Mouse (Mus musculus) heart, postnatal 10 days (tissue): Measurements from ENCODE around the gene Kcne1. TPM values are rescaled to one million over a fixed set of nuclear protein-coding genes. Genes with fewer than 3 reads are reported as not detected.

Source experiments
- DNase-seq, 2 experiments: peaks; one replicate each; pipeline ENCODE4 v3.0.0; 2021
- intact Hi-C: fragments of 180-260 bp; cut with DNase I; formaldehyde crosslinking; loops from one replicate; pipeline ENCODE4 v1.15.1; 2025
- total RNA-seq, 2 experiments: library from RNA; stranded (reverse); gene quantifications; 2 replicates each; pipeline ENCODE4 v1.2.3; 2021

The Kcne1 gene
- total RNA-seq, 2 experiments from 2014 or later = 415 to 442 TPM

DNA sequence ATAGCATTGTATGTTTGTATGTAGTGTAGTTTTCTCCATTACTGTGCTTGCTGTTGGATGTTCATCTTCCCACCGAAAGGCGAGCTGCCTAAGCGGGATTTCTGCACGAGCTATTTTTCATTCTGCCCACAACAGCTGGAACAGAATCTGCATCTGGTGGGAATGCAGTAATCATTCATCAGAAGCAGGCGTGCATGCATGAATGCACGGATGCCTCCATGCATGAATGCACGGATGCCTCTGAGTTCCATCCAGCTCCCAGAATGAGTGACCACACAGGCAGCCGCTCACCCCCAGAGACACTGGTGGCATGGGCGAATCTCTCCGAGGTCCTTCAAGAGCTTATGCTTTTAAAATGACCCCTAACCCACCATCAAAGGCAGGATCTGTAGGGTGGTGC, 1.7 kb downstream of the Kcne1 start:
- DNase-seq = no peak
- intact Hi-C loops = no loop called here

DNA sequence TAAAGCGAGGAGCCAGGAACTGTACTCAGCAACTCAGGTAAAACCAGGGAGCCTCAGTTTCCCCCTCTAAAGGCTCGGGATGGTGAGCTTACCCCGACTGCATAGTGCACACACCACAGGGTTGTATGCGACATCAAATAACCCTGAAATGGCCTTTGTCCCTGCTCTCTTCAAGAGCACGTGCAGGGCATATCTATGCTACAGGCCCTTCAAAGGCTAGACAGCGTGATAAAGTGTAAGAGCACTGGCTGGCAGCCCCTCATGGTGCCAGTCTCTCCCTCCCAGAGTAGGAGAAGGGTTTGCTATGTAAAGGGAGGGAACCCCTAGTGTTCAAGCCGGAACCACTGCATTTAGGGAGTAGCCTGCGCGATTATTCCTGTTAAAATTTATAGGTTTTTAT, 2.2 kb downstream of the Kcne1 start:
- peak in 1 of 2 experiments; percentile 55 for DNase-seq
- intact Hi-C loops = no loop called here

GRCm38 (mm10) chr16:92355982-92356381, 3.3 kb downstream of the Kcne1 start:
- DNase-seq = peak in 1 of 2 experiments; percentile 59
- intact Hi-C loops = no loop called here

DNA sequence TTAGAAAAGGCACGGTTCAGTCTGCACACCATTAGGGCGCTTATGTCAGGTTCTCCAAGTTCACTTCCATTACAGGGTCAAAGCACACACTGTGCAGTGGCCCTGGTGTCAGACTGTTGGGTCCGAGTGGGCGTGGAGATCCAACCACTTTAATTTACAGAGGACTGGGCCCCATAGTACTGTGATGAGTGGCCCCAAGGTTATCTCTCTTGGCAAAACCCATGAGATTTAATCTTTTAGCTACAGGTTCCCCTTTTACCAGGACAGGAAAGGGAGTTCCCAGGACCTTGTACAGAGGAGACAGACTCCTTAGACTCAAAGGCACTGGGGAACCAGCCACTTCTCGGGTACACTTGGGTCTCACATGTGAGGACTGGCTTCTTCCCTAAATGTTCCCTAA, 3.9 kb downstream of the Kcne1 start:
- intact Hi-C loops = no loop called here
- no peak for DNase-seq

GRCm38 (mm10) chr16:92353897-92354296, 5.4 kb downstream of the Kcne1 start:
- intact Hi-C loops = no loop called here

GRCm38 (mm10) chr16:92353295-92353694, 6.0 kb downstream of the Kcne1 start:
- DNase-seq = no peak

More at GRCm38 (mm10) chr16:92353897-92354296, 5.4 kb downstream of the Kcne1 start:
- DNase-seq = no peak

GRCm38 (mm10) chr16:92348941-92349340, 10.3 kb downstream of the Kcne1 start:
- DNase-seq = no peak
- intact Hi-C loops = no loop called here

More at GRCm38 (mm10) chr16:92353295-92353694, 6.0 kb downstream of the Kcne1 start:
- intact Hi-C loops = no loop called here

DNA sequence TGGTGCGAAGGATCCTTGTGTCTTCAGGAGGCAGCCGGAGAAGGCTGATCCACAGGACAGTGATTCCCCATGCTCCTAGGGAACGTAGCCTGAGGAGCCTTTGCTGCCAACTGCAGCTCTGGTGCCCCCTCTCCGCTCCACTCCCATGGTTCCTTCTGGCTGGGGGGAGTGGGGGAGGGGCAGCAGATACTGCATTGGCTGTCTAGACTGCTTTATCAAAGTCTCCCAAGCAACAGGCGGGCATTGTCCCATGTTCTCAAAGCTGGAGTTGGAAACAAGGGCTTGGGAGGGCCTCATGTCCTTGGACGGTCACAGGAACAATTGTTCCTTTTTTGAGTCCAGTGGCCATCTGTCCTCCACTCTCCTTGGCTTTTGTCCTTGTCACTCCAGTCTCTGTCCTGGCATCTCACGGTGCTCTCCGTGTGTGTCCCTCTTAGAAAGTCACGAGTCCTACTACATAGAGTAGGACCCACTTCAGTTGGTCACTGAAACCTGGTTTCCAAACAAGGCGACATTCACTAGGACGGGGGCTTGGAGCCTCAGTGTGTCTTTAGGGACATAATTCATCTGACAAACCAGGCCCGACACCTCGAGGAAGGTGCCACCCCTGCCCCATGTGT, 12.9 kb downstream of the Kcne1 start:
- intact Hi-C loops = no loop called here
- peak; percentile 90 to 93 for DNase-seq

DNA sequence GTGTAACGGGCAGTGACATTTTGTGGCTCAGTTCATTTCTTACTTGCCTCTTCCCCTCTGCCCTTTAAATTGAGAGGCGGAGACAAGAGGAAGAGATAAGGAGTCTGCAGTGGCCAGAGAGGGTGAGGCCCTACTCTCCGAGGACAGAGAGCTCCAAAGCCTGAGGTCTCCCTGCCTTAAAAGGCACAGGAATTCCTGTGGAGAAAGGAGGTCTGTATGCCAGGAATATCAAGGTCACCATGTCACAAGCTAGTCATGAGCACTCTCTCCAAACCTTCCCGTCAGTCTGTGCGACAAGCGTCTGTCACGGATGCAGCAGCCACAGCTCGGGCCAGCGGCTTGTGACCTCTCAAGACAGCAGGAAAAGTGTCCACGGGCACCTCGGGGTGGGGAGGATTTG, 14.1 kb downstream of the Kcne1 start:
- intact Hi-C loops = no loop called here
- DNase-seq = peak; percentile 83 to 90

GRCm38 (mm10) chr16:92340612-92341511, 18.4 kb downstream of the Kcne1 start:
- intact Hi-C loops = loop anchor here (1.0 to 5.0 kb wide), 4 partner anchors 44 to 136 kb away; no protein-coding TSS in a partner anchor
- peak; percentile 83 for DNase-seq

DNA sequence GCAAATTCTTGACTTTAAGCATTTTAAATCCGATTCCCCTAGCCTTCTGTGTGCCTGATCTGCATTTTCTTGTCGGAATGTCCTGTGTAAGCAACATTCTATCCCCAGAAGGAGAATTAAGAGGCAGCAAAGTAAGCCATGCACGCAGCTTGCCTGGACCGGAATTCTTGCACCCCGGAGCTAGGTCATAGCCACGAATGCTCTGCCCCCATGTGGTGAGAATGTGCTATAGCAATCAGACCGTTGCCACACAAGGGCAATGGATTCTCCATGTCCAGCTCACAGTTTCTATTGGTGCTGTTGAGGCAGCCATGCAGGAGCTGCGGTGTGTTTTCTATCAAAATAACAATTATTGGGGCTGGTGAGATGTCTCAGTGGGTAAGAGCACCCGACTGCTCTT, 23.0 kb downstream of the Kcne1 start:
- intact Hi-C loops = loop anchor here (1.0 kb wide), 1 partner anchor 22 kb away; no protein-coding TSS in a partner anchor
- DNase-seq = peak; percentile 86 to 90

GRCm38 (mm10) chr16:92334600-92334999, 24.7 kb downstream of the Kcne1 start:
- no peak for DNase-seq
- intact Hi-C loops = no loop called here

- intact Hi-C loops = no loop called here
- DNase-seq = no peak
Observed at GRCm38 (mm10) chr16:92330966-92331365, 28.3 kb downstream of the Kcne1 start.

GRCm38 (mm10) chr16:92327911-92328310, 31.4 kb downstream of the Kcne1 start:
- no peak for DNase-seq
- intact Hi-C loops = no loop called here

- intact Hi-C loops = no loop called here
- no peak for DNase-seq
Observed at GRCm38 (mm10) chr16:92325062-92325406, 34.2 kb downstream of the Kcne1 start.

DNA sequence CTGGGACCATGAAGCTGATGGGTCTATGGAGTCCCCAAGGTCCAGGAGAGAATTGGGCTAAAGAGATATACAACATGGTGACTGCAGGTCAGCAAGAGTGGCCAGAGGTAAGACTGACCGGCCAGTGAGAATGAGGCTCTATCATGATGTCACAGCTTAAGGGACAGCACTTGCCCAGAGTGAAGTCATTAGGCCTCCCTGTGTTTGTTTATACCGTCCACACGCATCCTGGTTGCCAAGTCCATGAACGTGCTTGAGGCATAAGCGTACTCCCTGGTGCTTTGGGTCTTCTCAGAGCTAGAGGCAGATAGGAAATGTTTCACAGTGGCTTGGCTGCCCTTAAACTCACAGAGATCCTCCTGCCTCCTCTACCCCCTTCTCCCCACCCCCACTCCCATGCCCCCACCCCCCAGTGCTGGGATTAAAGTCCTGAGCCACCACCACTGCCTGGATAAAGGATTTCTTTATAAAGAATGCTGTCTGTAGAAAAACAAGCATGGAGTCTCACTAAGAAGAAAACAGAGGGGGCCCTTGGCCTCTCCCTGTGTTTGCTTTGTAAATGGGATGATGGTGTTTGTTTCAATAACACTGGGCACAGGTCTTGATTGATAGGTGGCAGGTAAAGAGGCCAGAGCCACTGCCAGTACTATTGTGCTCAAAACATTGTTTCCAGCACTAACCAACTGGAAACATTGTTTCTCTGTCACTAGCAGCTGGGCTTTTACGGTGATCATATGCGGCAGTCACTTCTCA, 34.8 kb downstream of the Kcne1 start:
- intact Hi-C loops = no loop called here
- no peak for DNase-seq

GRCm38 (mm10) chr16:92321341-92321740, 37.9 kb downstream of the Kcne1 start, which contains the start of gene Fam243:
TSS of gene Fam243 (minus strand) at chr16:92321441.
- no peak for DNase-seq
- intact Hi-C loops = no loop called here

- intact Hi-C loops = no loop called here
- DNase-seq = no peak
Observed at GRCm38 (mm10) chr16:92320361-92320760, 38.9 kb downstream of the Kcne1 start.

GRCm38 (mm10) chr16:92319353-92320109, 39.7 kb downstream of the Kcne1 start:
- intact Hi-C loops = no loop called here
- DNase-seq = peak; percentile 48 to 69

DNA sequence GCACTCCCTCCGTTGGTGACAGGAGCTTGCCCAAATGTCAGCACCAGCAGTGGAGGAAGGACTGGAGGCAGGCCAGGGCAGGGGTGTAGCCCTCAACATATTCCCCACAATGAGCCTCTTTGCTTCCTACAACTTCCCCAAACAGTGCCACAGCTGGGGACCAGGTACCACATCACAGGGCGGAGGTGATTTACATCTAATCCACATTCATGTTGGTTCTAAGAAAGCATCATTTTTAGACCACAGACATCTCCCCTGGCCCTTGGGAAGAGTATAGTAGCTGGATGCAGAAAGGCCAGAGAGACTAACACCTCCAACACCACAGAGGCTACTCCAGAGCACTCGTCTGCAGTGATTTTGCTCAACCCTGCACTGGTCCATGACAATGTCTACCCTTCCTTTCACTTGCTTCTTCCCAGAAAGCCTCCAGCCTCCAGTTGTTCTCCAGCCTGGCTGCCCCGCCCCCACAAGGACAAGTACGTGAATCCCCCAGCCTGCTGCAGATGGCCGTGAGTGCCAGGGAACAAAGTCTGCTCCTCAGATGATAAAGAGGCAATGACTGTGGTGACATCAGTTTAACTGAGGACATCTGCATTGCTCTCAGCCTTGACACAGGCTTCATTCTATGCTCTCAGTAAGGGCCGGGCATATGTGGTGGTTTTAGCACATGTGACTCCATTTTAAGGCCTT, 43.1 kb downstream of the Kcne1 start:
- intact Hi-C loops = no loop called here
- no peak for DNase-seq
